28 mouse cellular contexts compared by ENCODE assay signal in the genomic region with DNA sequence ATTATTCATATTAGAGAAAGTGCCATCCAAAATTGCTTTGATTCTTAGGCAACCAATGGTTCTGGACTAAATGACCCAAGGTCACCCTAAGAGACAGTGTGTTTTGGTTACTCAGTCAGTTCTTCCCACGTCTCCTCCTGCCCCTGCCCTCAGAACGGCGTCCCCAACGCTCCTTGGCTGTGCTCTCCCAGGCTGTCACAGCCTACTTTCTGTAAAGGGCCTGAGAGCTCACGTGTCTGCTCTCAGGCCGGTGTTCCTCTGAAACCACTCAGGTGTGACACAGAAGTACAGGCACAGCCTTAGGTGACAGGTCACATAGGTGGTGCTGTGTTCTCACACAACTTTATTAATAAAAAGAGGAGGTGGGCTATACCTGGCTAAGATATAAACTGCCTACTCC. TPM values are rescaled to one million over a fixed set of nuclear protein-coding genes. Genes with fewer than 3 reads are reported as not detected.
DNase-seq lines count a peak whose midpoint lies in the region; ATAC-seq and TF ChIP-seq lines count a peak whose summit lies in the region.
"Had no signal": no experiment of that assay in that cellular context is flagged by ENCODE, and none has a peak within 500 bp of the region (broad histone marks: within the 10 kb centered on the region; RNA-seq: fewer than 3 reads in every experiment).

No protein-coding gene starts in this region.

- H3K27ac ChIP-seq in kidney, adult 2 months (ENCODE audit: insufficient read depth, low read depth, low read length), result no peak overlapping the region
- no peak overlapping the region for H3K27ac ChIP-seq in kidney, embryonic 14.5 days (ENCODE audit: low read depth, low read length)
- H3K27ac ChIP-seq in kidney, embryonic 16.5 days (ENCODE audit: low read length), result no peak overlapping the region
- H3K27ac ChIP-seq: embryonic facial prominence, embryonic 10.5 days; embryonic facial prominence, embryonic 13.5 days; forebrain, embryonic 12.5 days; forebrain, embryonic 15.5 days; heart, adult 2 months; heart, embryonic 15.5 days; hindbrain, embryonic 14.5 days; hindbrain, postnatal 0 days had no signal

- H3K9ac ChIP-seq in kidney, embryonic 14.5 days (ENCODE audit: low read depth, low read length), result no peak overlapping the region
- no peak overlapping the region for H3K9ac ChIP-seq in kidney, embryonic 16.5 days (replicated peaks; ENCODE audit: low read length)
- H3K9ac ChIP-seq: embryonic facial prominence, embryonic 13.5 days; forebrain, embryonic 12.5 days; forebrain, embryonic 15.5 days; heart, embryonic 12.5 days; heart, embryonic 15.5 days; hindbrain, embryonic 14.5 days had no signal

- no peaks in the 10 kb centered on the region; the same call in 1 of the 2 replicates for H3K36me3 ChIP-seq in kidney, adult 2 months (ENCODE audit: control insufficient read depth, insufficient read depth, low read length)
- peaks cover 13% of the 10 kb centered on the region; the same call in 1 of the 2 replicates for H3K36me3 ChIP-seq in kidney, embryonic 14.5 days (ENCODE audit: control insufficient read depth, insufficient read depth, low read length)
- peaks cover 23% of the 10 kb centered on the region for H3K36me3 ChIP-seq in kidney, embryonic 16.5 days (ENCODE audit: insufficient read depth, low read length)

- H3K4me2 ChIP-seq in kidney, embryonic 14.5 days (replicated peaks; ENCODE audit: low read depth, low read length), result no peak overlapping the region
- no peak overlapping the region for H3K4me2 ChIP-seq in kidney, embryonic 16.5 days (replicated peaks; ENCODE audit: low read depth, low read length)
- H3K4me2 ChIP-seq: embryonic facial prominence, embryonic 13.5 days; forebrain, embryonic 12.5 days; forebrain, embryonic 15.5 days; heart, embryonic 12.5 days; heart, embryonic 15.5 days; hindbrain, embryonic 14.5 days had no signal

- no peak for ATAC-seq in kidney, embryonic 14.5 days (ENCODE audit: low FRiP score, low TSS enrichment)
- ATAC-seq in kidney, embryonic 16.5 days (ENCODE audit: low FRiP score, low TSS enrichment), result 0 out of 2 replicates have a peak, but pooled peaks have one; percentile 43
- ATAC-seq: CD4-positive, CD25-positive, alpha-beta regulatory T cell, adult 4 months; forebrain, embryonic 15.5 days; hindbrain, postnatal 0 days had no signal

- DNase-seq in kidney, adult 2 months, result peak; percentile 49
- DNase-seq in kidney, adult 18-20 months, result no peak
- peak; percentile 15 for DNase-seq in kidney, postnatal 14 days
- DNase-seq in kidney, postnatal 36 days, result peak; percentile 35 to 43
- DNase-seq: adrenal gland, adult 8-10 months; adrenal gland, postnatal 25 days; cerebellum, adult 11-12 months; cerebellum, adult 8-10 months; cerebellum, postnatal 10 days; cerebellum, postnatal 36 days; embryo, embryonic 11 days; gastrocnemius, postnatal 25 days; heart, adult 2 months; heart, postnatal 14 days; heart, postnatal 4 days had no signal

- H3K4me3 ChIP-seq in kidney, adult 2 months (ENCODE audit: insufficient read depth, low read depth, low read length), result no peak overlapping the region
- no peak overlapping the region for H3K4me3 ChIP-seq in kidney, embryonic 14.5 days (ENCODE audit: low read length)
- no peak overlapping the region for H3K4me3 ChIP-seq in kidney, embryonic 16.5 days (ENCODE audit: low read length)
- H3K4me3 ChIP-seq: embryonic facial prominence, embryonic 10.5 days; embryonic facial prominence, embryonic 13.5 days; erythroblast, embryonic 14.5 days; forebrain, embryonic 12.5 days; forebrain, embryonic 15.5 days; heart, adult 2 months; heart, embryonic 12.5 days; heart, embryonic 15.5 days had no signal

- no peak for TF ChIP-seq POLR2A in kidney, adult 2 months (IDR thresholded peaks at IDR 0.05; ENCODE audit: low read depth, low read length)

- H3K9me3 ChIP-seq in kidney, embryonic 14.5 days (ENCODE audit: control insufficient read depth, low read length), result no peaks in the 10 kb centered on the region
- no peaks in the 10 kb centered on the region for H3K9me3 ChIP-seq in kidney, embryonic 16.5 days (ENCODE audit: low read length)
- H3K9me3 ChIP-seq: embryonic facial prominence, embryonic 10.5 days; embryonic facial prominence, embryonic 13.5 days; forebrain, embryonic 12.5 days; forebrain, embryonic 15.5 days; heart, embryonic 12.5 days; heart, embryonic 15.5 days had no signal

- H3K27me3 ChIP-seq in kidney, adult 2 months (replicated peaks; ENCODE audit: control insufficient read depth, insufficient read depth, low read length), result no peaks in the 10 kb centered on the region
- H3K27me3 ChIP-seq in kidney, embryonic 14.5 days (ENCODE audit: control insufficient read depth, insufficient read depth, low read length), result no peaks in the 10 kb centered on the region
- H3K27me3 ChIP-seq in kidney, embryonic 16.5 days (ENCODE audit: insufficient read depth, low read length), result no peaks in the 10 kb centered on the region
- H3K27me3 ChIP-seq: embryonic facial prominence, embryonic 13.5 days; forebrain, embryonic 15.5 days; heart, embryonic 12.5 days; heart, embryonic 15.5 days had no signal

- peaks cover 6% of the 10 kb centered on the region; the same call in 1 of the 2 replicates for H3K4me1 ChIP-seq in kidney, adult 2 months (ENCODE audit: control insufficient read depth, insufficient read depth, low read length)
- H3K4me1 ChIP-seq in kidney, embryonic 14.5 days (ENCODE audit: control insufficient read depth, insufficient read depth, low read length), result no peaks in the 10 kb centered on the region
- H3K4me1 ChIP-seq in kidney, embryonic 16.5 days (ENCODE audit: insufficient read depth, low read length), result no peaks in the 10 kb centered on the region

- no peak for TF ChIP-seq CTCF in kidney, adult 2 months (conservative IDR thresholded peaks at IDR 0.05; ENCODE audit: insufficient read depth, insufficient read length, low read depth, low read length)

- 29% methylated on average over 6 of the region's 6 CpGs for WGBS in kidney, adult 2 months
- 53% methylated on average over 6 of the region's 6 CpGs for WGBS in kidney, embryonic 14.5 days
- WGBS in kidney, embryonic 16.5 days, result 48% methylated on average over 6 of the region's 6 CpGs

RNA-seq across cellular contexts. Expression of a gene that starts 2.3 kb away (rescaled TPM):
- polyA plus RNA-seq in kidney, adult 2 months (2012; rRNA removed), result 0.19 and 0.34 TPM in 2 replicates
- 0.39 and 0.49 TPM in 2 replicates for polyA plus RNA-seq in kidney, embryonic 14.5 days (2014; fragmentation: Nextera tagmentation; extraction: Ambion mirVana)
- polyA plus RNA-seq in kidney, embryonic 16.5 days (2015; fragmentation: Nextera tagmentation; extraction: Ambion mirVana), result 0.80 and 0.99 TPM in 2 replicates
- polyA plus RNA-seq: C2C12; erythroblast, embryonic 14.5 days had no signal
